Mouse (Mus musculus): ENCODE data around the gene Rnf133. TPM values are rescaled to one million over a fixed set of nuclear protein-coding genes. Genes with fewer than 3 reads are reported as not detected.

Gene Rnf133
- polyA plus RNA-seq (2012; rRNA removed), result not detected in 2 replicates

- no peak for DNase-seq (ENCODE audit: low spot score)
Observed at GRCm38 (mm10) chr6:23650205-23650604, at the start of gene Rnf133. Gene Rnf133, minus strand, starts transcription at chr6:23650305.

DNA sequence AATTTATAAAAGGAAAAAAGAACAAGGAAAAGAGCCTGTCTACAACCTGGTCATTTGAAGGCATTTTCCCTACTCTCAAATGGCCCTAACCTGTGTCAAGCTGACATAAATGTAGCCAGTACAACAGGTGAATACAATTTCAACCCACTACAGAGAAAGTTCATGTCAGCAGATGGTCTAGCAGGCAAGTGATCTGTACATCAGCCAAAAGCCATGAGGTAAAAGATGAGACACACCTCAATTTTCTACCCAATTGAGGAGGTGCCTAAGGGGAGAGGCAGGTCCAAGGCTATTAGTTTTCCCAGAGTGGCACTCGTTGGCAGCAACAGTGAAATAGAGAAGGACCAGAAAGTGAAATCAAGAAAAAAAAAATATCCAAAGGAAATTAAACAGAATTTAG is 28.1 kb upstream of the Rnf133 start:
- DNase-seq (ENCODE audit: low spot score), result no peak

GRCm38 (mm10) chr6:23655036-23655435 is 4.9 kb upstream of the Rnf133 start, which contains the start of gene Rnf148:
Gene Rnf148, minus strand, starts transcription at chr6:23655136.
- DNase-seq (ENCODE audit: low spot score), result no peak

GRCm38 (mm10) chr6:23648732-23649131 is 1.4 kb downstream of the Rnf133 start:
- no peak for DNase-seq (ENCODE audit: low spot score)

DNA sequence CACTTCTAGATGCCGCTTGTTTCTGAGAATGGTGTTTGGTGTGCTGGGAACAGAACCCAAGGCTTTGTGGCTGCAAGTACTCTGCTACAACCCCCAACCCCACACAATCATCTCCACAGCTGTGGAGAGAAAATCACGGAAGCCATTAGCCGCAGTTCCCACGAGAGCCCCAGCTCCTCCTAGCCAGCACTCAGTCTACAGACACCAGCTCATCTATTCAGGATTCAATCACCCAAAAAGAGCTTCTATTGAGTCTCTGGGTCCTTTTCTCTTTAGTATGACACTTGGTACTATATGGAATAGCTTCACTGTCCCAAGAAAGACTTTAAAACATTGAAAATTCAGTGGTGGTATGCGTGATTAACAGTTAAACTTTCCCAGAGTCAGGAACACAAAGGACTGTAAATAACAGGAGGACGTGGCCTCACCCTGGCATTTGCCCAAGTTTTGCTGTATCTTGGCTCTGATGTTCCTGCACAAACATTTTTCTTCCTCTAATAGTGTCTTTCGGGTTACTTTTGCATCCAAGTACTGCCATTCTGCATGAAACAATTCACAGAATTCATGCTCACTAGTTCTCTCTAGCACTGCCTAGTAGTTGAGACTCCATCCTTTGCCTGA is 2.4 kb downstream of the Rnf133 start:
- DNase-seq (ENCODE audit: low spot score), result no peak

DNA sequence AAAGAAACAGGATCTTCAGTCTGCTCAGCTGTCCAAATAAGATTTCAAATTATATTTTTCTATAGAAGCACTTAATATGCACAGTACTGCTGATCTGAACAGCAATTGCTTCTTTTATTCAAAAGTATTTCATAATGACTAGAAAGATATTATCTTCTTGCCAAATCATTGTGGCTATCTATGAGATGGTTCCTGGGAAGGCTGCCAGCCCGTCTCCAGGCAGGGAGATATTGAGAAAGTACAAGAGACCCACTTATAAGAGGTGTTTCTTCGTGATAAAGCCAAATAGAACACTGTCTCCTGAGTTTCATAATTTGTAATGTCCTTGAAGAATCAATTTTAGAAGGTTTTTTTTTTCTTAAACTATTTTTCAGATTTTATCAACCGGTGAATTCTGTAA is 13.0 kb downstream of the Rnf133 start:
- DNase-seq (ENCODE audit: low spot score), result no peak

- DNase-seq (ENCODE audit: low spot score), result no peak
Observed at GRCm38 (mm10) chr6:23635208-23635607, 14.9 kb downstream of the Rnf133 start.

DNA sequence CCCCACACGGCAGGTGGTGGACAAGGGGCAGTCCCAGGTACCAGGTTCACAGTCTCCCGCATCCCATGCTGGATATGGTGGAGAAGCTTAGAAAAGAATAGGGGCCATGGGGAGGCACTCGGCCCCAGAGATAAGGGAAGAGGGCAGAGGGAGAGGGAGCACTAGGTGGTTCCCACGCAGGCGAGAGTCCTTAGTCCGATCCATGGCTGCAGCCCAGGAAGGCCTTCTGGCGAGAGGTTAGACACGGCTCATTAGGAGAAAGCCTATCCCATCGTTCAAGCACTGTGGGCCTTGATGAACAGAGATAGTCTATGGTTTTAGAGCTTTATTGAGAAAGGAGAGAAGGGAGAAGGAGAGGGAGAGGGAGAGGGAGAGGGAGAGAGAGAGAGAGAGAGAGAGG is 16.1 kb downstream of the Rnf133 start:
- DNase-seq (ENCODE audit: low spot score), result no peak

- no peak for DNase-seq (ENCODE audit: low spot score)
Observed at GRCm38 (mm10) chr6:23630465-23630864, 19.6 kb downstream of the Rnf133 start.

Other genes with a start within 250 kb of the Rnf133 start
- 0.08 TPM in 1 of 2 replicates, not detected in the other for gene Rnf148, start 4.8 kb upstream of the Rnf133 start, polyA plus RNA-seq (2012; rRNA removed)
- gene Cadps2, start 189.1 kb upstream of the Rnf133 start, polyA plus RNA-seq (2012; rRNA removed), result 7.1 and 7.2 TPM in 2 replicates

All from urinary bladder, adult 2 months (tissue).